Mouse (Mus musculus): ENCODE results near the gene Nsun2. TPM values are rescaled to one million over a fixed set of nuclear protein-coding genes. Genes with fewer than 3 reads are reported as not detected.

Gene Nsun2
- total and polyA plus RNA-seq, 2 experiments from 2014 or later = 37.6 to 62.1 TPM

DNA sequence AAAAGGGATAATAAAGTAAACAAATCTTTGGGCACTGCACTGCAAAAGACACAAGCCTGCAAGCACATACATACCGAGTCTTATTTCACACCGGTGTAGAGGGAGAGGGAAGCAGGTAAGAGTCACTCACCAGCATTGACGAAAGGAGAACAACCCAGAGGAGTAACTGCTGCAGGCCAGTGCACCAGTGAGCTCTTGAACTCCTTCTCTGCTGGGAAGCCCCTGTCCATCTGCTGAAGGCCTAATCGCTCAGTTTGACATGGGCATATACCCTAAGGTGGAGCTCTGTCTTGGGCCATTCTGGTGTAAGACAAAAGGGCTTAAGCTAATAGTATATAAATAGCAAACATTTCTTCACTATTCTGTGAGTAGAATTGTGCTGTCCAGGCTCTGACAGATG, 106.6 kb downstream of the Nsun2 start:
- no peak for DNase-seq (ENCODE audit: low spot score)
- no peak for TF ChIP-seq CTCF (IDR thresholded peaks at IDR 0.05; ENCODE audit: low read depth)

DNA sequence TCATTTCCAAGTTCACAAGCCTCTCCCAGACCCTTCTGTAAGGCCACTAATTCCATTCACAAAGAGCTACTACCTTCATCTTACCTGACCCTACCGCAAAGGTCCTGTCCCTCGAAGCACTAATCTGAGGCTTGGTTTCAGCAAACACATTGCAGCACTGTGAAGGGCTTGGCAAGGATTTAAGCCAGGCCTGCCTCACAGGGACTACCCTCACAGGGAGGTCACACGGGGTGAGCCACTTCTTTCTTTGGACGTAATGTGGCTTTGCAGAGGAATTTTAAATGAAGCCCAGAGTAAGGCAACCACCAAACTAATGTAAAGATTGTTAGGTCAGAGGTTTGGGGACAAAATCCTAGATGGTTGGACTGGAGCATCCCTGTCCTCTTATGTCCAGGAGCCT, 107.0 kb downstream of the Nsun2 start:
- Histone ChIP-seq H3K9me3 (ENCODE audit: low read length) (no peaks in the 10 kb centered on the region), H3K4me1 (ENCODE audit: insufficient read depth, low read length) (no peaks in the 10 kb centered on the region), H3K4me2 (ENCODE audit: low read depth, low read length) (no peak overlapping the region), H3K27me3 (ENCODE audit: insufficient read depth, low read length) (no peaks in the 10 kb centered on the region), H3K36me3 (ENCODE audit: insufficient read depth, low read length) (peaks cover 27% of the 10 kb centered on the region), H3K27ac (no peak overlapping the region), H3K9ac (replicated peaks; ENCODE audit: low read length) (no peak overlapping the region), H3K4me3 (ENCODE audit: low read length) (no peak overlapping the region)
- 86% methylated on average over 4 of the region's 4 CpGs for WGBS
- DNase-seq (ENCODE audit: low spot score) (no peak), ATAC-seq (no peak)
- TF ChIP-seq CTCF (IDR thresholded peaks at IDR 0.05; ENCODE audit: low read depth) = no peak

More for the DNA sequence above, 106.6 kb downstream of the Nsun2 start:
- WGBS = 96% methylated on average over 4 of the region's 4 CpGs
- Histone ChIP-seq H3K4me1 (ENCODE audit: insufficient read depth, low read length) (no peaks in the 10 kb centered on the region), H3K9ac (replicated peaks; ENCODE audit: low read length) (no peak overlapping the region), H3K27me3 (ENCODE audit: insufficient read depth, low read length) (no peaks in the 10 kb centered on the region), H3K9me3 (ENCODE audit: low read length) (no peaks in the 10 kb centered on the region), H3K27ac (no peak overlapping the region), H3K36me3 (ENCODE audit: insufficient read depth, low read length) (peaks cover 31% of the 10 kb centered on the region), H3K4me2 (ENCODE audit: low read depth, low read length) (no peak overlapping the region), H3K4me3 (ENCODE audit: low read length) (no peak overlapping the region)
- ATAC-seq = no peak

DNA sequence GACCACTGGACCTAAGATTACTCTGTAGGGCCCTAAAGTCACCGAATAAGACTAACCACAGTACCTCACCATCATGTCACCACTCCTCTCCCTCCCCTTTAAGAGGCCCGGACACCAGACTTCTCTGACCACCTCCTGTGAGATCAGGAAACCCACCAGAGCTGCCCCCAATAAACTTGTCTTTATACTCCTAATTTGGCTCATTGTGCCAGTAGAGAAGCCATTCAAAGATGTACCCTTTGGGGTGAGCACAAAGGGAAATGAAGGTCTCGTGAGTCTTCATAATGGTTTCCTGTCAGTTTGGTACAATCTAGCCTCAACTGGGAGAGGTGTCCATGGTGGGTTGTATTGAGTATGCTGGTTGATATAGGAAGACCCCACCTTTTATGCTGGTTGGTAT, 107.5 kb downstream of the Nsun2 start:
- Histone ChIP-seq H3K36me3 (ENCODE audit: insufficient read depth, low read length) (peaks cover 22% of the 10 kb centered on the region; the same call in 1 of the 2 replicates), H3K27me3 (ENCODE audit: insufficient read depth, low read length) (no peaks in the 10 kb centered on the region), H3K4me2 (ENCODE audit: low read depth, low read length) (no peak overlapping the region), H3K4me3 (ENCODE audit: low read length) (no peak overlapping the region), H3K9me3 (ENCODE audit: low read length) (no peaks in the 10 kb centered on the region), H3K9ac (replicated peaks; ENCODE audit: low read length) (no peak overlapping the region), H3K4me1 (ENCODE audit: insufficient read depth, low read length) (no peaks in the 10 kb centered on the region), H3K27ac (no peak overlapping the region)
- DNase-seq (ENCODE audit: low spot score) (no peak), ATAC-seq (no peak)
- WGBS = 83% methylated on average over 3 of the region's 3 CpGs
- TF ChIP-seq CTCF (IDR thresholded peaks at IDR 0.05; ENCODE audit: low read depth) = no peak

DNA sequence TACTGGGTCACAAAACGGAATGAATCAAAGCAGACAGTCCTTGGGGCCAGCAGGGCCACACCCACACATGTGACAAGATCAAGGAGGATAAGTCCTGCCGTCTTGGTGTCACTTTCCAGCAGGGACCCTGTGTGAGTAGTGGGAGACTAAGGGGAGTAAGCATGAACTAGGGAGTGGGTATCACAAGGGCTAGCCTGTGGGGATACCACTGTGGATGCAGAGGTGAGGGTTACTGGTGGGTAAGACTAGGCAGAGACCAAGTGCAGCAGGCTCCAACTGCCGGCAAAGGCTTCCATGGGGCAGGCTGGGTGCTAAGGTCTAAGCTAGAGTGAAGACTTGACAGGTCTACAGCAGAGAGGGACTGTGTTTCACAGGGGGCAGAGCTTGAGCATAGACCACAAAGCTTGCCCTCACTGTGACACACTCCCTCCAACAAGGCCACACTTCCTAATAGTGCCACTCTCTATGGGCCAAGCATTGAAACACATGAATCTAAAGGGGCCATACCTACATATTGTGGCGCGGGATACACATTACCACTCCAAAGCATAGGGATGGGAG, 109.2 kb downstream of the Nsun2 start:
- no peak overlapping the region for H3K4me2 ChIP-seq (ENCODE audit: low read depth, low read length)
- no peaks in the 10 kb centered on the region for H3K4me1 ChIP-seq (ENCODE audit: insufficient read depth, low read length)
- ATAC-seq = no peak
- no peaks in the 10 kb centered on the region for H3K9me3 ChIP-seq (ENCODE audit: low read length)
- no peak for TF ChIP-seq CTCF (IDR thresholded peaks at IDR 0.05; ENCODE audit: low read depth)
- WGBS = 79% methylated on average over 5 of the region's 5 CpGs
- peaks cover 14% of the 10 kb centered on the region; the same call in 1 of the 2 replicates for H3K36me3 ChIP-seq (ENCODE audit: insufficient read depth, low read length)
- no peak overlapping the region for H3K27ac ChIP-seq
- H3K4me3 ChIP-seq (ENCODE audit: low read length) = no peak overlapping the region
- no peak for DNase-seq (ENCODE audit: low spot score)
- no peak overlapping the region for H3K9ac ChIP-seq (replicated peaks; ENCODE audit: low read length)
- H3K27me3 ChIP-seq (ENCODE audit: insufficient read depth, low read length) = no peaks in the 10 kb centered on the region

DNA sequence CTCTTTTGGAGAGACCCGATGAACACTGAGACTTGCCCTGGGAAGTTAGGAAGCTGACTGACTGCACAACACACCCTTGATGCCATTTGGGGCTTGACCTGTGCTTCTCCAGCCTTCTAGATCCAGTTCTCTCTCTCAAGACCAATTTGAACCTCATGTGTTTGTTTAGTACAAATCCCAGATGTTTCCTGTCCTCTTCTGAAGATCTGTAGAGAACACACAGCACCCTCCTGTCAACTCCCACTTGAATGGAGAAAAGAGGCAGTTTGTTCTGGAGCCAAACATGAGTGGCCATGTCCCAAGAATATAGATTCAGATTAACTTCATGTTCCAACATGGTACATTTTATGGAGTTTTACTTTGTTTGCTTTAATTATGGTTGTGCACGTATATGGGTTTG, 110.4 kb downstream of the Nsun2 start:
- Histone ChIP-seq H3K9ac (replicated peaks; ENCODE audit: low read length) (no peak overlapping the region), H3K4me3 (ENCODE audit: low read length) (no peak overlapping the region), H3K36me3 (ENCODE audit: insufficient read depth, low read length) (peaks cover 14% of the 10 kb centered on the region; the same call in 1 of the 2 replicates), H3K4me2 (ENCODE audit: low read depth, low read length) (no peak overlapping the region), H3K9me3 (ENCODE audit: low read length) (no peaks in the 10 kb centered on the region), H3K27me3 (ENCODE audit: insufficient read depth, low read length) (no peaks in the 10 kb centered on the region), H3K4me1 (ENCODE audit: insufficient read depth, low read length) (no peaks in the 10 kb centered on the region), H3K27ac (no peak overlapping the region)
- no peak for TF ChIP-seq CTCF (IDR thresholded peaks at IDR 0.05; ENCODE audit: low read depth)
- 91% methylated on average over 2 of the region's 2 CpGs for WGBS
- DNase-seq (ENCODE audit: low spot score) (no peak), ATAC-seq (no peak)

DNA sequence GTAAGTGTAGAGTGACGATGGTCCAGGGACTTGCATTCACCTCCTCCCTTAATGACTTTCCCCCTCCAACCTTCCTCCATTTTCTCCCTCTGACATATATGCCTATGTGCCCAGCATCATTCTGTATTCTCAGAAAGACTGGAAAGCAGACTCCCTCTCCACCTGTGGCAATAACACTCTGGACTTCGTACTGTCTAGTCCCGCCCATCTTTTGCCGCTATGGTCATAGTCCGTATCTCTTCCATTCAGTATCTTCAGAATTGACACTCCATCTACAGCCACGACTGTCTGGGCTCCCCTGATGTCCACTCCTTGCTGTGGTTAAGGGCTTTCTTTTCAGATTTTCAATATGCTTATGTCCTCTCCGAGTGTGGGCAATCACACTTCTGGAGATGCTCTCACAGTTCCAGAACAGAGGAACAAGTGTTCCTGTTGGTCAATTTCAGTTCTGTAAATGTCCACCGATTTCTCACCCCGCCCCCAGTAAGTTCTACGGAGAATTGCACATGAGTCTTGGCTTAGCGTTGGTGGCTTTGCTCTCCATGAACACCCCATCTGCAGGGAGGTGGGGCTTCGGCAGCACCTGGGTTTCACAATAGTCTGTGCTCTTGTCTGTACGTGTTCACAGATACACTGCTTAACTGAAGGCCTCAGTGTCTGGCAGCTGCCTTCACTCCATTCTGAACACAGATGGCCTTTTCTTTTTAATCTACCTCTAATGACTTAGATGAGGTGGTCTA, 111.1 kb downstream of the Nsun2 start:
- TF ChIP-seq CTCF (IDR thresholded peaks at IDR 0.05; ENCODE audit: low read depth) = no peak
- Histone ChIP-seq H3K27me3 (ENCODE audit: insufficient read depth, low read length) (no peaks in the 10 kb centered on the region), H3K9ac (replicated peaks; ENCODE audit: low read length) (no peak overlapping the region), H3K27ac (no peak overlapping the region), H3K9me3 (ENCODE audit: low read length) (no peaks in the 10 kb centered on the region), H3K36me3 (ENCODE audit: insufficient read depth, low read length) (peaks cover 9% of the 10 kb centered on the region; the same call in 1 of the 2 replicates), H3K4me3 (ENCODE audit: low read length) (no peak overlapping the region), H3K4me1 (ENCODE audit: insufficient read depth, low read length) (no peaks in the 10 kb centered on the region), H3K4me2 (ENCODE audit: low read depth, low read length) (no peak overlapping the region)
- WGBS = 82% methylated on average over 13 of the region's 13 CpGs
- no peak for ATAC-seq
- DNase-seq (ENCODE audit: low spot score) = no peak

Data from hindbrain, postnatal 0 days (tissue).